Mouse (Mus musculus) myocyte (in vitro differentiated cells): ENCODE results near the gene Farp1.

Experiments used
- CEBPB ChIP-seq: IDR thresholded peaks from 2 replicates; pipeline ENCODE4 v1.6.1; 2011; ENCODE audit warnings: mild to moderate bottlenecking, moderate library complexity; ENCODE audit not compliant: poor library complexity, insufficient read depth, severe bottlenecking
- E2F4 ChIP-seq: IDR thresholded peaks from one replicate; pipeline ENCODE4 v1.6.1; 2011; ENCODE audit warnings: mild to moderate bottlenecking, control low read depth, moderate library complexity; ENCODE audit not compliant: insufficient read depth
- MAX ChIP-seq: IDR thresholded peaks from one replicate; pipeline ENCODE4 v1.6.1; 2011; ENCODE audit warnings: low read depth, mild to moderate bottlenecking, control low read depth
- MYOD1 ChIP-seq, 3 experiments: IDR thresholded peaks; one replicate each; pipeline ENCODE4 v1.6.1; 2011; ENCODE audit warnings: control low read depth in 2 of 3, low read depth in 2 of 3, mild to moderate bottlenecking in 2 of 3, moderate library complexity in 1 of 3; ENCODE audit not compliant: insufficient read length in 2 of 3, control insufficient read depth in 1 of 3
- MYOG ChIP-seq, 3 experiments: IDR thresholded peaks; one replicate each; pipeline ENCODE4 v1.6.1; 2011; ENCODE audit warnings: control low read depth in 2 of 3, low read depth in 2 of 3, mild to moderate bottlenecking in 2 of 3; ENCODE audit not compliant: insufficient read length in 2 of 3, control insufficient read depth in 1 of 3, insufficient read depth in 1 of 3
- POLR2A ChIP-seq: IDR thresholded peaks from one replicate; pipeline ENCODE4 v1.6.1; 2011; ENCODE audit warnings: low read depth, mild to moderate bottlenecking, control low read depth, moderate library complexity; ENCODE audit not compliant: insufficient read length
- POLR2AphosphoS2 ChIP-seq: IDR thresholded peaks from one replicate; pipeline ENCODE4 v1.6.1; 2011; ENCODE audit warnings: low read depth, control low read depth; ENCODE audit not compliant: insufficient read length
- REST ChIP-seq: IDR thresholded peaks from one replicate; pipeline ENCODE4 v1.6.1; 2011; ENCODE audit warnings: mild to moderate bottlenecking, control low read depth, moderate library complexity; ENCODE audit not compliant: insufficient read depth, insufficient read length
- SRF ChIP-seq: IDR thresholded peaks from one replicate; pipeline ENCODE4 v1.6.1; 2011; ENCODE audit warnings: low read depth; ENCODE audit not compliant: control insufficient read depth, insufficient read length
- TCF12 ChIP-seq: IDR thresholded peaks from one replicate; pipeline ENCODE4 v1.6.1; 2011; ENCODE audit warnings: mild to moderate bottlenecking, control low read depth; ENCODE audit not compliant: poor library complexity, insufficient read depth, severe bottlenecking
- TCF3 ChIP-seq: IDR thresholded peaks from one replicate; pipeline ENCODE4 v1.6.1; 2011; ENCODE audit warnings: low read depth, control low read depth; ENCODE audit not compliant: insufficient read length
- USF1 ChIP-seq: IDR thresholded peaks from one replicate; pipeline ENCODE4 v1.6.1; 2011; ENCODE audit warnings: low read depth, mild to moderate bottlenecking, control low read depth, moderate library complexity

GRCm38 (mm10) chr14:120997686-120998085 is 37.3 kb upstream of the Farp1 start:
- TF ChIP-seq POLR2A (no peak), USF1 (no peak), MYOG (IDR thresholded peaks at IDR 0.05; ENCODE audit: control insufficient read depth in 1 of 3, insufficient read depth in 1 of 3, insufficient read length in 2 of 3, low read depth in 2 of 3) (no peak), POLR2AphosphoS2 (no peak), CEBPB (no peak), TCF3 (no peak), SRF (no peak), TCF12 (no peak), REST (no peak), E2F4 (no peak), MAX (no peak), MYOD1 (IDR thresholded peaks at IDR 0.05; ENCODE audit: control insufficient read depth in 1 of 3, insufficient read length in 2 of 3, low read depth in 2 of 3) (no peak)
